9 mouse cellular contexts compared by ENCODE assay signal in genomic region chr15:7134454-7135052, GRCm38 (mm10). TPM values are rescaled to one million over a fixed set of nuclear protein-coding genes. Genes with fewer than 3 reads are reported as not detected.
DNase-seq lines count a peak whose midpoint lies in the region; ATAC-seq and TF ChIP-seq lines count a peak whose summit lies in the region.
"Had no signal": no experiment of that assay in that cellular context is flagged by ENCODE, and none has a peak within 500 bp of the region (broad histone marks: within the 10 kb centered on the region; RNA-seq: fewer than 3 reads in every experiment).

No protein-coding gene starts in this region.

- H3K4me3 ChIP-seq in forebrain, embryonic 14.5 days (ENCODE audit: low read depth, low read length) = no peak overlapping the region
- no peak overlapping the region for H3K4me3 ChIP-seq in forebrain, embryonic 15.5 days
- no peak overlapping the region for H3K4me3 ChIP-seq in liver, postnatal 0 days (ENCODE audit: low read depth, low read length)
- no peak overlapping the region for H3K4me3 ChIP-seq in liver, embryonic 11.5 days (ENCODE audit: low read depth, low read length)
- H3K4me3 ChIP-seq: stomach, embryonic 15.5 days had no signal

- H3K9me3 ChIP-seq in forebrain, embryonic 14.5 days (replicated peaks; ENCODE audit: control insufficient read depth, low read length) = no peaks in the 10 kb centered on the region
- H3K9me3 ChIP-seq in forebrain, embryonic 15.5 days = no peaks in the 10 kb centered on the region
- no peaks in the 10 kb centered on the region for H3K9me3 ChIP-seq in liver, postnatal 0 days (ENCODE audit: low read length)
- H3K9me3 ChIP-seq in liver, embryonic 11.5 days (ENCODE audit: control insufficient read depth, low read length) = no peaks in the 10 kb centered on the region
- H3K9me3 ChIP-seq: stomach, embryonic 15.5 days had no signal

- H3K9ac ChIP-seq in forebrain, embryonic 14.5 days (ENCODE audit: low read length) = no peak overlapping the region
- H3K9ac ChIP-seq in forebrain, embryonic 15.5 days (replicated peaks) = no peak overlapping the region
- H3K9ac ChIP-seq in liver, postnatal 0 days (replicated peaks) = no peak overlapping the region; the same call in 1 of the 2 replicates
- H3K9ac ChIP-seq in liver, embryonic 11.5 days (ENCODE audit: low read depth, low read length) = no peak overlapping the region
- H3K9ac ChIP-seq: stomach, embryonic 15.5 days had no signal

- no peak overlapping the region for H3K27ac ChIP-seq in forebrain, embryonic 14.5 days (ENCODE audit: low read depth, low read length)
- no peak overlapping the region for H3K27ac ChIP-seq in forebrain, embryonic 15.5 days (replicated peaks)
- H3K27ac ChIP-seq in liver, postnatal 0 days (ENCODE audit: low read depth) = no peak overlapping the region
- H3K27ac ChIP-seq in liver, embryonic 11.5 days (ENCODE audit: low read depth, low read length) = no peak overlapping the region
- H3K27ac ChIP-seq: stomach, embryonic 15.5 days had no signal

- H3K4me1 ChIP-seq in forebrain, embryonic 14.5 days (ENCODE audit: control insufficient read depth, insufficient read depth, low read length) = peaks cover 10% of the 10 kb centered on the region
- H3K4me1 ChIP-seq in forebrain, embryonic 15.5 days = peaks cover 11% of the 10 kb centered on the region
- peaks cover 17% of the 10 kb centered on the region for H3K4me1 ChIP-seq in liver, postnatal 0 days (ENCODE audit: insufficient read depth)
- H3K4me1 ChIP-seq in liver, embryonic 11.5 days (replicated peaks; ENCODE audit: control insufficient read depth, insufficient read depth, low read length) = peaks cover 17% of the 10 kb centered on the region

- peak; percentile 63 for TF ChIP-seq CTCF in liver, postnatal 0 days (IDR thresholded peaks at IDR 0.05; ENCODE audit: low read depth)

- WGBS in forebrain, embryonic 14.5 days = 54% methylated on average over 11 of the region's 11 CpGs
- WGBS in forebrain, embryonic 15.5 days = 58% methylated on average over 11 of the region's 11 CpGs
- WGBS in liver, postnatal 0 days (ENCODE audit: insufficient replicate concordance) = 44% methylated on average over 11 of the region's 11 CpGs
- WGBS in liver, embryonic 11.5 days = 57% methylated on average over 11 of the region's 11 CpGs

- no peak for ATAC-seq in forebrain, embryonic 14.5 days
- ATAC-seq in forebrain, embryonic 15.5 days (replicated peaks) = no peak
- no peak for ATAC-seq in liver, postnatal 0 days
- ATAC-seq in liver, embryonic 11.5 days (replicated peaks; ENCODE audit: low FRiP score) = no peak

- no peaks in the 10 kb centered on the region for H3K36me3 ChIP-seq in forebrain, embryonic 14.5 days (ENCODE audit: control insufficient read depth, insufficient read depth, low read length)
- H3K36me3 ChIP-seq in forebrain, embryonic 15.5 days = no peaks in the 10 kb centered on the region
- 0 out of 2 replicates have a peak, but pooled peaks cover 3% of the 10 kb centered on the region for H3K36me3 ChIP-seq in liver, postnatal 0 days (replicated peaks; ENCODE audit: insufficient read depth, low read length)
- H3K36me3 ChIP-seq in liver, embryonic 11.5 days (ENCODE audit: control insufficient read depth, insufficient read depth, low read length) = peaks cover 4% of the 10 kb centered on the region; the same call in 1 of the 2 replicates
- H3K36me3 ChIP-seq: stomach, embryonic 15.5 days had no signal

- H3K27me3 ChIP-seq in forebrain, embryonic 14.5 days (replicated peaks; ENCODE audit: control insufficient read depth, insufficient read depth, low read length) = peaks cover 11% of the 10 kb centered on the region; the same call in 1 of the 2 replicates
- no peaks in the 10 kb centered on the region for H3K27me3 ChIP-seq in forebrain, embryonic 15.5 days
- H3K27me3 ChIP-seq in liver, postnatal 0 days (ENCODE audit: insufficient read depth, low read length) = no peaks in the 10 kb centered on the region; the same call in 1 of the 2 replicates
- peaks cover 27% of the 10 kb centered on the region for H3K27me3 ChIP-seq in liver, embryonic 11.5 days (replicated peaks; ENCODE audit: control insufficient read depth, insufficient read depth, low read length)
- H3K27me3 ChIP-seq: stomach, embryonic 15.5 days had no signal

- no peak for TF ChIP-seq EP300 in liver, postnatal 0 days (IDR thresholded peaks at IDR 0.05; ENCODE audit: low read depth)

- peak; percentile 70 for DNase-seq in forebrain, embryonic 14.5 days (ENCODE audit: low spot score)
- no peak for DNase-seq in liver, postnatal 0 days
- DNase-seq in liver, embryonic 11.5 days (ENCODE audit: low spot score) = no peak
- DNase-seq in embryo, embryonic 11.5 days (ENCODE audit: low read depth, low spot score) = peak; percentile 35
- DNase-seq in neural tube, embryonic 10.5 days (ENCODE audit: extremely low spot score, low spot score) = peak; percentile 38
- no peak for DNase-seq in adrenal gland, adult 18-20 months (ENCODE audit: low spot score in 2 of 2)
- no peak for DNase-seq in layer of hippocampus, postnatal 25 days (ENCODE audit: extremely low spot score in 1 of 2, low spot score in 1 of 2)

- no peak overlapping the region for H3K4me2 ChIP-seq in forebrain, embryonic 14.5 days (ENCODE audit: low read length)
- no peak overlapping the region for H3K4me2 ChIP-seq in forebrain, embryonic 15.5 days (replicated peaks)
- no peak overlapping the region; the same call in 1 of the 2 replicates for H3K4me2 ChIP-seq in liver, postnatal 0 days (ENCODE audit: low read depth, low read length)
- H3K4me2 ChIP-seq in liver, embryonic 11.5 days = no peak overlapping the region
- H3K4me2 ChIP-seq: stomach, embryonic 15.5 days had no signal

RNA-seq across cellular contexts. Expression of gene Lifr, which starts 44.1 kb away (rescaled TPM):
- 8.5 and 10.7 TPM in 2 replicates for polyA plus RNA-seq in forebrain, embryonic 14.5 days (2014; fragmentation: Nextera tagmentation; extraction: Ambion mirVana)
- polyA plus RNA-seq in forebrain, embryonic 15.5 days (2015; fragmentation: Nextera tagmentation; extraction: Ambion mirVana) = 7.6 and 8.1 TPM in 2 replicates
- polyA plus RNA-seq in liver, postnatal 0 days (2015; fragmentation: Nextera tagmentation; extraction: Ambion mirVana) = 49.1 and 51.4 TPM in 2 replicates
- polyA plus RNA-seq in liver, embryonic 11.5 days (2014; fragmentation: Nextera tagmentation; extraction: Ambion mirVana) = 28.7 and 31.0 TPM in 2 replicates
- 10 to 100 TPM; 39.1 to 43.0 TPM for total RNA-seq in adrenal gland, adult 18-20 months (2021)
- 10 to 100 TPM; 47.3 to 51.1 TPM for total RNA-seq in layer of hippocampus, postnatal 25 days (2021)

Comparison
In these comparisons a context has a peak if more than half of its experiments do, and no peak if none do; other contexts are left out.
1. DNase-seq: peak in forebrain, embryonic 14.5 days (single experiment), embryo, embryonic 11.5 days (single experiment) and neural tube, embryonic 10.5 days (single experiment); none in liver, postnatal 0 days (single experiment), liver, embryonic 11.5 days (single experiment), adrenal gland, adult 18-20 months (0 of 2) and layer of hippocampus, postnatal 25 days (0 of 2).